Mouse (Mus musculus): Measurements from ENCODE around the gene Igfbp3.

DNA sequence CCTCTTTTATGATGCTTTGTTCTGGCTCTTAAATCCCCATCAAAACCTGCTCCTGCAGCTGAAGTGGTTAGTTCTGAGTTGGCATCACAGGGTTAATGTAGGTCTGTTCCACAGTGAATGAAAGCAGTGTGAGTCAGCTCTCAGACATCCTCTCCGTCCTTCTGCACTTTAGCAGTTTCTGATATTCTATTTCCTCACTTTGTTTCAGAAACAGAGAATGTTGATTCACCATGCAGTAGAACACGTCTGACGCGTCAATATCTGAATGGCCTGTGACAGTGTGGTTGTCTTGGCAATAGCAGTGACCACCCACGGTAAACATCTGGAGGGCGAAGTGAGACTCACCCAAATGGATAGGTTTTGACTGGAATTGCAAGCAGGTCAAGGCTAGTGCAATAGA, 24.0 kb upstream of the Igfbp3 start:
- TF ChIP-seq POLR2A (IDR thresholded peaks at IDR 0.05; ENCODE audit: borderline replicate concordance, extremely low read depth, low read depth, low read length) (no peak), CTCF (IDR thresholded peaks at IDR 0.05; ENCODE audit: insufficient read depth, low read length) (no peak)
